Mouse (Mus musculus): Measurements from ENCODE around the gene Adora2b.

Adora2b gene

DNA sequence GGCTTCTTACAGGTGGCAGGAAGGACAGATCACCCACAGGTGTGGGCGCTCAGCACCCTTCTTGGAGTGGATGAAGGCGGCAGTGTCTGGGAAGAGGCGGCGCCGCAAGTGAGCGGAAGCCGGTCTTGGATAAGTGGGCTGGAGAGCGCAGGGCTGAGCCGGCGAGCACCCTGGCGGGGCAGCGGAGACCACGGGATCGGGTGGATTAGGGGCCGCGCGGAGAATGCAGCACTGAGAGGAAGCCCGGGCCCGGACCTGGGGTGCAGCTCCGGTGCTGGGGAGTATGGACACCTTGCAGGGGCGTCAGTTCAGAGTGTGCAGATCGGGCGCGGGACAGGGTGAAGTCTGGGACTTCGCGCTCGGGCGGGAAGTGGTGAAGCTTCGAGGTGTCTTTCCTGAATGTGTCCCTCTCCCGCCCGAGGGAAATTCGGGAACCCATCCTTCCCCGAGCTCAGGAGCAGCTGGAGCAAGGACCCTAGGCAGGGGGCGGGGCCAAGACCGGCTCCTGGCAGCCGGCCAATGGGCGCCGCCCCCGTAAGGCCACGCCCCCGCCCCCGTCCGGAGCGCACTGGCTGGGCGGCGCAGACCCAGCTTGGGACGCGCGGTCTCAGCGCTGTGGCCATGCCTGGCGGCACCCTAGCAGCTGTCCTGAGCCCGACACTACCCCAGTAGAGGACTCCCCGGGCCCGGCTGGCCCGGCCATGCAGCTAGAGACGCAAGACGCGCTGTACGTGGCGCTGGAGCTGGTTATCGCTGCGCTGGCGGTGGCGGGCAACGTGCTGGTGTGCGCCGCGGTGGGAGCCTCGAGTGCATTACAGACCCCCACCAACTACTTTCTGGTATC lies at the start of gene Adora2b:
Gene Adora2b, plus strand, starts transcription at position 584 of the 844 bp plus-strand sequence.
- DNase-seq (ENCODE audit: low spot score in 2 of 2): no peak

- DNase-seq (ENCODE audit: low spot score in 2 of 2): no peak
These were observed 47.8 kb upstream of the Adora2b start for GRCm38 (mm10) chr11:62200901-62201512.

DNA sequence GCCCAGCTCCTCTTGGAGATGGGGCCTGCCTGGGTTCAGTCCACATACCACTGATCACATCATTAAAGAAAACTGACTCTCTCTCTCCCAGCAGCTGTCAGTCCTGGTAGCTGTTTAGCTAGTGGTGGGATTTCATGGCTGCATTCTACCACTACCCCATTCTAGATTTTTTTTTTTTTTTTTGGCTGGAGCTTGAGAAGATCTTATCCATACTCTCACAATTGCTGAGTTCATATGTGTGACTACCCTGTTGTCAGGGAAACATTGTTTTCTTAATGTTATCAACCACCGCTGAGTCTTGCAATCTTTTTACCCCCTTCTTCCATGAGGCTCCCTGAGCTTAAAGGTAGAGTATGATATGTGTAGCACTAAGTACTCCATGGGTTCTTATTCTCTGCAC lies 46.1 kb upstream of the Adora2b start:
- DNase-seq (ENCODE audit: low spot score in 2 of 2): no peak

- no peak for DNase-seq (ENCODE audit: low spot score in 2 of 2)
These were observed 39.7 kb upstream of the Adora2b start for GRCm38 (mm10) chr11:62209111-62209510.

- DNase-seq (ENCODE audit: low spot score in 2 of 2): no peak
These were observed 38.9 kb upstream of the Adora2b start for GRCm38 (mm10) chr11:62209891-62210290.

- no peak for DNase-seq (ENCODE audit: low spot score in 2 of 2)
These were observed 35.3 kb upstream of the Adora2b start for GRCm38 (mm10) chr11:62213384-62213989.

- no peak for DNase-seq (ENCODE audit: low spot score in 2 of 2)
These were observed 33.7 kb upstream of the Adora2b start for GRCm38 (mm10) chr11:62215107-62215506.

DNA sequence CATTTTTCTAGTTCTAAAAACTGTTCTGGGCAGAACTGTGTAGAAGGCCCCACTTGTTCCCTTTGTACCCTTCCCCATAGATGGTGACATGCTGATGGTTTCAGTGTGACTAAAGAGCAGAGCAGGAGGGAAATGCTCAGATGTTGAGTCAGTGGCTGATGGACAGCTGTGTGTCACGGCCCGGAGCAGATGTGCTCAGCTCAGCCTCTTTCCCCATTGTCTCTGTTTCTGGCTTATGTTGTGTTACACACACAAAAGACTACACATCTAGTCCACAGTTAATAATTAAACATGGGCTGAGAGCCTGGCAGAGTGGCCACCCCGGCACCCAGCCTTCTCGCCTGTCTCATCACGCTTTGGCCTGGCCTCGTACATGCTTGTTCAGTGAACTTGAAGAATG lies 31.0 kb upstream of the Adora2b start:
- DNase-seq (ENCODE audit: low spot score in 2 of 2): no peak

DNA sequence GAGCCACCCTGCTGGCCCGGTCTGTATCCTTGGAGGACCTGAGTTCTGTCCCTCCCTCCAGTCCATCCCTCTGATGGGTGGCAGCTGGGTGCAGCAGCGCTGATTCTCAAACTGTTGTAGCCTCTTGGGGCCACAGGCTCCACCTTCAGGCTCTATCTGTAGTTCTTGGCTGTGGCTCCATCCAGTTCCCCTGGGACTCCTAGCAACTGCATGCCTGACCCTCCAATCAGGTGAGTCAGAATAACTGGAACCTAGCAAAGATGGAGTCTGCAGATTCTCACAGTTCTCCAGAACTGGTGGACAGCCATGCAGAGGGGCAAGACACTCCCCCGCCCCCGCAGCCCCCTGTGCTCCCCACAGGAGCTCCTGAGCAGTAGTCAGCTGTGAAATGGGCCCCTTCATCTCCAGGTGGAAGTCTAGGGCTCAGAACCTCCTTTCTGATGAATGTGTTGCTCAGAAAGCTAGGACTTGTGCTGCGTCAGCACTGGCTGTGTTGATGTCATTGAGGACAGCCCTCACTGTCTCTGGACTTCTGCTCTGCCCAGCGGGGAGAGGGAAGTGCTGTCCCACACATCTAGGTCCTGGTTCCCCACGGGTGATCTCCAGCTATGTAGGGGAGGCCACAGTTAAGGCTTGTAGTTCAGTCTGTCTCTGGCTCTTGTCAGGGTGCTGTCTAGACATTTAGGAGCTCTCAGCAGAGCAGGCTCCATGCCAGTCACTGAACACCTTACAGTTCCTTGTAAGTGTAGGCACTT lies 27.9 kb upstream of the Adora2b start:
- DNase-seq (ENCODE audit: low spot score in 2 of 2): no peak

GRCm38 (mm10) chr11:62223416-62223815 lies 25.4 kb upstream of the Adora2b start:
- DNase-seq (ENCODE audit: low spot score in 2 of 2): no peak

- no peak for DNase-seq (ENCODE audit: low spot score in 2 of 2)
These were observed 24.8 kb upstream of the Adora2b start for GRCm38 (mm10) chr11:62223962-62224361.

GRCm38 (mm10) chr11:62224797-62225196 lies 24.0 kb upstream of the Adora2b start:
- no peak for DNase-seq (ENCODE audit: low spot score in 2 of 2)

DNA sequence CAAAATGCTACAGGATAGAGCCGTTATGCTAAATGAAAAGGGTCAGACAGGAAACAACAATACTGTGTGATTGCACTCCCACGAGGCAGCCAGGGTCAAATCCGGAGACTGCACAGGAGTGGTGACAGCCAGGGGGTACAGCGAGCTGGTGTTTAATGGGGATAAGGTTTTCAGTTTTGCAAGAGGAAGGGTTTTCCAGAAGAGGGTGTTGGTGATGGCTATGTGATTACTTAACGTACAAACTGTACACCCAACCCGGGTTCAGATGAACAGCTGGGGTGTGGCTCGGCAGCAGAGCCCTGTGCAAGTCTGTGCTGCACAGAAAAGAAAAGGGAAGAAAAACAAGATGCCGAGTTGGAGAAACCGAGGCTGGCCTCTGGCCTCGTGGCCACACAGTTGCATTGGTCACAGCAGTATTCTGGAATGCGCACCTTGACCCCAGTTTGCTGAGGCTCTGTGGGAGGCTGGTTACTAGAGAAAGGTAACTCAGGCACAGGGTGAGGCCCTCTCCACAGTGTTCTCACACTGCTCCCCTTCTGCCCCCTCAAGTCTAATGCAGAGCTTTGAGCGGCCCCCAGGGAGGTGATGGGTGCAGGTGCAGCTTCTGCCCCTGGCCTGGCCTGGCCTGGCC lies 8.0 kb upstream of the Adora2b start:
- DNase-seq (ENCODE audit: low spot score in 2 of 2): no peak

GRCm38 (mm10) chr11:62243871-62244270 lies 4.9 kb upstream of the Adora2b start:
- no peak for DNase-seq (ENCODE audit: low spot score in 2 of 2)

- no peak for DNase-seq (ENCODE audit: low spot score in 2 of 2)
These were observed 4.3 kb upstream of the Adora2b start for GRCm38 (mm10) chr11:62244471-62244870.

- no peak for DNase-seq (ENCODE audit: low spot score in 2 of 2)
These were observed 904 bp upstream of the Adora2b start for GRCm38 (mm10) chr11:62247759-62248400.

GRCm38 (mm10) chr11:62249266-62250037 lies 668 bp downstream of the Adora2b start:
- DNase-seq (ENCODE audit: low spot score in 2 of 2): no peak

GRCm38 (mm10) chr11:62251047-62251446 lies 2.3 kb downstream of the Adora2b start:
- no peak for DNase-seq (ENCODE audit: low spot score in 2 of 2)

DNA sequence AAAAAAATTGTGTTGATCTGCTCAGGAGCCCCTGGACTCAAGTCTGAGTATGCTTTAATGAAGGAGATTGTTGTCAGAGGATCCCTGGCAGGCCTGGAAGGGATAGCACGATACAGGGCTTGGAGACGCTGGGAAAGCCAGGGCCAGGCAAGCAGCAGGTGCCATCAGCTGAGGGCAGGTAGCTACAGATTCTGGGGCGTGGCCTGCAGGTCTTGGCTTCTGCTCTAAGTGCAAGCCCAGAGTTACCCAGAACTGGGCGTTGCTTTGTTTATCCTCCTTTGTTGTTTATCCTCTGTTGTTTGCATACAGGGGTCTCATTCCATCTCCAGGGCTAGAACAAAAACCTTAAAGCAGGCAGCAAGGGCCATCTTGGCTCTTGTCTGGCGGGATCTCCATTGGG lies 4.6 kb downstream of the Adora2b start:
- no peak for DNase-seq (ENCODE audit: low spot score in 2 of 2)

DNA sequence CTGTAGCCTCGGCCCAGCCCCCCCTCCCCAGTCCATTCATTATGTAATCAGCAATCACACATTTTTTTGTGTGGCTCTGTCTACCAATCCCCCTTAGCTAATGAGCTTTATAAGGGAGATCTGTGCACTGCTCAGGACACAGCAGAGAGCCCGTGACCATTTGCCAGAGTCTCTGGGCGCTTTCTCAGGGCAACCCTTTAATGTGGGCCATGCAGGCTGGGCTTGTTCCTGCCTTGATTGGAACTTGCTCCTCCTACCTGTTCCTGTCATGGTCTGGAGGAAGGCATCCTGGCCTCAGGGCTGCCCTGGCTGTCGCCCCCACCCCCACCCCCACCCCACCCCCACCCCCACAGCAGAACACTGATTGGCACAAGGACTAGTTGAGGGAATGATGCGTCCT lies 10.4 kb downstream of the Adora2b start:
- DNase-seq (ENCODE audit: low spot score in 2 of 2): no peak

All from right cerebral cortex, postnatal 36 days (tissue).